Mouse (Mus musculus): ENCODE measurements around the gene Rnf148.

Gene Rnf148

GRCm38 (mm10) chr6:23655036-23655435 lies at the start of gene Rnf148:
Gene Rnf148 (minus strand): TSS chr6:23655136.
- no peak for DNase-seq

- no peak for DNase-seq
These were observed 45.9 kb upstream of the Rnf148 start for GRCm38 (mm10) chr6:23700879-23701278.

GRCm38 (mm10) chr6:23678172-23678571 lies 23.2 kb upstream of the Rnf148 start:
- DNase-seq: no peak

GRCm38 (mm10) chr6:23650205-23650604 lies 4.7 kb downstream of the Rnf148 start, which contains the start of gene Rnf133:
Gene Rnf133 (minus strand): TSS chr6:23650305.
- DNase-seq: no peak

- no peak for DNase-seq
These were observed 6.2 kb downstream of the Rnf148 start for GRCm38 (mm10) chr6:23648732-23649131.

GRCm38 (mm10) chr6:23647627-23648247 lies 7.2 kb downstream of the Rnf148 start:
- no peak for DNase-seq

- DNase-seq: no peak
These were observed 17.9 kb downstream of the Rnf148 start for GRCm38 (mm10) chr6:23637081-23637480.

GRCm38 (mm10) chr6:23635208-23635607 lies 19.7 kb downstream of the Rnf148 start:
- no peak for DNase-seq

GRCm38 (mm10) chr6:23634016-23634415 lies 20.9 kb downstream of the Rnf148 start:
- no peak for DNase-seq

- DNase-seq: no peak
These were observed 24.5 kb downstream of the Rnf148 start for GRCm38 (mm10) chr6:23630465-23630864.
